Mouse (Mus musculus) G1E (cell line): Measurements from ENCODE around the gene Chd4.

ENCODE experiments used
- CTCF ChIP-seq: IDR thresholded peaks from 2 replicates; pipeline ENCODE4 v1.5.1; 2012; ENCODE audit warnings: low read depth, low read length, inconsistent platforms, mixed read lengths
- GATA1 ChIP-seq: IDR thresholded peaks from 2 replicates; pipeline ENCODE4 v1.6.1; 2012; ENCODE audit warnings: borderline replicate concordance, low read length, inconsistent platforms, mixed read lengths
- GATA2 ChIP-seq: IDR thresholded peaks from 2 replicates; pipeline ENCODE4 v1.6.1; 2012; ENCODE audit warnings: low read depth, low read length, inconsistent platforms, borderline replicate concordance
- POLR2AphosphoS5 ChIP-seq: IDR thresholded peaks from 2 replicates; pipeline ENCODE4 v1.6.1; 2012; ENCODE audit warnings: low read depth, low read length, inconsistent platforms; ENCODE audit not compliant: insufficient replicate concordance
- TAL1 ChIP-seq: conservative IDR thresholded peaks from 2 replicates; pipeline ENCODE4 v1.6.1; 2012; ENCODE audit warnings: low read depth, low read length, inconsistent platforms, mixed read lengths

DNA sequence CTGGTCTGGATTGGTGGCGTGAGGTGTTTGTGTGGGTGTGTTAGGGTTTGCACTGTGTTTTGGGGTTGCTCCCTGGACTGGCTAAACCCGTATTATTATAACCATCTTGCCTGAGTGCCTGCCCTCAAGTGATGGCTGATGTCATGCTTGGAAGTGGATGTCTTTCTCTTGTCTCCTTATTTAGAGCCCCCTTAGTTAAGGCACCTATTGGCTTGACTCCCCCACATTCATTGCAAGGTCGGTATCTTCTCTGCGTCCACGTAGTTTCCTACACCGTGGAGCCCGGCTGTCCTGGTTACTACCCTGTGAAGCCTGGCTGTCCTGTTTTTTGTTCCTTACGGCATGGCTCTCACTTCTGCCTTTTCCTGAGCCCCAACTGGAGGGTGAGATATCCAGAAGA is 2.2 kb downstream of the Chd4 start:
- TF ChIP-seq TAL1 (no peak), CTCF (no peak), GATA1 (no peak), POLR2AphosphoS5 (no peak), GATA2 (no peak)
